Mouse (Mus musculus): ENCODE measurements around the gene Pfkfb2. TPM values are rescaled to one million over a fixed set of nuclear protein-coding genes. Genes with fewer than 3 reads are reported as not detected.

Gene Pfkfb2
- polyA plus RNA-seq (2014; fragmentation: Illumina TruSeq; extraction: RNeasy Lipid Tissue Mini Kit (QIAGEN cat#74804); ENCODE audit: low read depth, low replicate concordance) = 43.2 TPM

GRCm38 (mm10) chr1:130729153-130729552 is at the start of gene Pfkfb2:
TSS of gene Pfkfb2 (minus strand) at chr1:130729253.

GRCm38 (mm10) chr1:130731741-130732337 is 2.8 kb upstream of the Pfkfb2 start, which contains the start of gene AA986860:
TSS of gene AA986860 (plus strand) at chr1:130731976.

DNA sequence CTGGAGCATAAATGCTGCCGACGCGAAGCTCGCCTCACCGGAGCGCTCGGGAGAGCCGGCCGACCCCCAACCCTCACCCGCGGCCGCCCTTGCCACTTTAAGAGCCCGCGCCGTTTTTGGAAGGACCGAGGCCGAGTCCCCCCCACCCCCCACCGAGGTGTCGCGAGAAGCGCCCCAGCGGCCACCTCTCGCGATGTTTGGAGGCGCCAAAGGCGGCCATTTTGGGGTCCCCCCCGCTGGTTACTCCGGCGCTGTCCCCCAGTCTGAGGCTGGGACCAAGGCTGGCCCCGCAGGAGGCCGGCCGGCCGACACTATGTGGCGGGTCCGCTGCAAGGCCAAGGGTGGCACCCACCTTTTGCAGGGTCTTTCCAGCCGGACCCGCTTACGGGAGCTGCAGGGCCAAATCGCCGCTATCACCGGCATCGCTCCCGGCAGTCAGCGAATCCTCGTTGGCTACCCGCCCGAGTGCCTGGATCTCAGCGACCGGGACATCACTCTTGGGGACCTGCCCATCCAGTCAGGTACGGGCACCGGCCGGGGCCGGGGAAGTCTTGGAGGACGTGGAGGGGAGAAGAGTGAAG is 11.7 kb downstream of the Pfkfb2 start, which contains the start of gene Yod1:
Gene Yod1, plus strand, starts transcription at position 37 of the 581 bp plus-strand sequence.

DNA sequence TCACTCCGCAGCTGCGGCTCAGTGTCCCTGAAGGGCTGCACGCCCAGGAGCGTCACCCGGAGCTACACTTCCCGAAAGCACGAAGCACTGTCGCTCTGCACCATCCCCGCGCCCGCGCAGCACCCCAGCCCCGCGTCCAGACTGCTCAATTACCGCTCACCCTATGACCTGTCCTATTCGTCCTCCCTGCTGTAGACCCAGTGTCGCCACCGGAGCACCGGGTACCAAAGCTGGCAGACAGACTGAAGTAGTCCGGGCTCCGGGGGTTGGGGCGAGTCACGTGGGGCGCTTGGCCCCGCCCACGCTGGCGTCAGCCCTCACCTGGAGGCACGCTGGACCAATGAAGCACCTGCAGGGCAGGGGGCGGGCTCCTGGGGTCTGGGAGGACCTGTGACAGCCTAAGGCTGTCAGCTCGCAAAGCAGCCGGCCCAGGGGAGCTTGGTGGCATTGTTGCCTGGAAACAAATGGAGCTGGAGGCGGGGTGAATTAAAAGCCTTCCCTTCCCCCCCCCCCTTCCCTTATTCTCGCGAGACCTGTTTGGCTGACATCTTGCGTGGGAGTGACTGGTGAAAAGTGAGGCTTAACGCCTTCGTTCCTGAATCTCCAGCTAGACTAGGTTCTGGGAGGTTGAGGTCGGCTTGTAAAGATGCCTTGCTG is 13.4 kb downstream of the Pfkfb2 start, which contains the start of gene Gm29427:
Gene Gm29427, minus strand, starts transcription at position 239 of the 657 bp plus-strand sequence.

GRCm38 (mm10) chr1:130661454-130661853 is 67.6 kb downstream of the Pfkfb2 start, which contains the start of gene C4bp:
TSS of gene C4bp (minus strand) at chr1:130661632.

Other genes starting within 250 kb of the Pfkfb2 start
- gene Zp3r, start 99.6 kb downstream of the Pfkfb2 start, polyA plus RNA-seq (2014; fragmentation: Illumina TruSeq; extraction: RNeasy Lipid Tissue Mini Kit (QIAGEN cat#74804); ENCODE audit: low read depth, low replicate concordance) = 239 TPM
- gene C4bp, start 67.6 kb downstream of the Pfkfb2 start, polyA plus RNA-seq (2014; fragmentation: Illumina TruSeq; extraction: RNeasy Lipid Tissue Mini Kit (QIAGEN cat#74804); ENCODE audit: low read depth, low replicate concordance) = 0.25 TPM
- gene Gm29427, start 13.5 kb downstream of the Pfkfb2 start, polyA plus RNA-seq (2014; fragmentation: Illumina TruSeq; extraction: RNeasy Lipid Tissue Mini Kit (QIAGEN cat#74804); ENCODE audit: low read depth, low replicate concordance) = 5.3 TPM
- gene Yod1, start 11.9 kb downstream of the Pfkfb2 start, polyA plus RNA-seq (2014; fragmentation: Illumina TruSeq; extraction: RNeasy Lipid Tissue Mini Kit (QIAGEN cat#74804); ENCODE audit: low read depth, low replicate concordance) = 28.9 TPM
- gene AA986860, start 2.7 kb upstream of the Pfkfb2 start, polyA plus RNA-seq (2014; fragmentation: Illumina TruSeq; extraction: RNeasy Lipid Tissue Mini Kit (QIAGEN cat#74804); ENCODE audit: low read depth, low replicate concordance) = 1.5 TPM
- not detected for gene Fcamr, start 71.6 kb upstream of the Pfkfb2 start, polyA plus RNA-seq (2014; fragmentation: Illumina TruSeq; extraction: RNeasy Lipid Tissue Mini Kit (QIAGEN cat#74804); ENCODE audit: low read depth, low replicate concordance)
- gene Pigr, start 97.4 kb upstream of the Pfkfb2 start, polyA plus RNA-seq (2014; fragmentation: Illumina TruSeq; extraction: RNeasy Lipid Tissue Mini Kit (QIAGEN cat#74804); ENCODE audit: low read depth, low replicate concordance) = 0.36 TPM
- 2.9 TPM for gene Fcmr, start 136.4 kb upstream of the Pfkfb2 start, polyA plus RNA-seq (2014; fragmentation: Illumina TruSeq; extraction: RNeasy Lipid Tissue Mini Kit (QIAGEN cat#74804); ENCODE audit: low read depth, low replicate concordance)
- gene Il24, start 158.2 kb upstream of the Pfkfb2 start, polyA plus RNA-seq (2014; fragmentation: Illumina TruSeq; extraction: RNeasy Lipid Tissue Mini Kit (QIAGEN cat#74804); ENCODE audit: low read depth, low replicate concordance) = not detected
- gene Il20, start 182.2 kb upstream of the Pfkfb2 start, polyA plus RNA-seq (2014; fragmentation: Illumina TruSeq; extraction: RNeasy Lipid Tissue Mini Kit (QIAGEN cat#74804); ENCODE audit: low read depth, low replicate concordance) = not detected
- not detected for gene Il19, start 210.9 kb upstream of the Pfkfb2 start, polyA plus RNA-seq (2014; fragmentation: Illumina TruSeq; extraction: RNeasy Lipid Tissue Mini Kit (QIAGEN cat#74804); ENCODE audit: low read depth, low replicate concordance)